Mouse (Mus musculus) T-helper 17 cell (primary cell): Measurements from ENCODE around the gene Ablim1.

ENCODE experiments used
- in situ Hi-C, 2 experiments: fragments of 300-600 bp; cut with MboI, MseI; formaldehyde crosslinking; loops; 1 replicate in 1 of 2; 2 replicates in 1 of 2; pipeline ENCODE4 v1.15.1; 2025; ENCODE audit warnings: high pct_unique_total_duplicates in 2 of 2

The Ablim1 gene

DNA sequence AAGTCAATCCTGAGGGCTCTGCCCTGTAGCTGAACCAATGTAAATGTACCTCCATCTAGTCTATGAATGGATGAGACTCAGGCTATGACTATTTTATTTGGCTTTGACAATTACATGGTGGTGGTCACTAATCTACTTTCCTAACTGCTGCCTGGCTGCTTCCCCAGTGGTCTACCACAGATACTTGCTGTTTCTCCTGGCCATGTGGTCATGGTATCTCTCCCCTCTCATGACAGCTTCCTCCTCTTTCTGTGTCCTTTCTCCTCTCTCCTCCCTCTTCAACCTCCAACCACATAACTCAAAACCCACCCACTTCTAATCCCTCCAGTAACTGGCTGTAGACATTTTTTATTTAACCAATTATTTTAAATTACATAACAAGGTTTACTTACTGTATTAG is 34.4 kb upstream of the Ablim1 start:
- in situ Hi-C loops, result no loop called here

DNA sequence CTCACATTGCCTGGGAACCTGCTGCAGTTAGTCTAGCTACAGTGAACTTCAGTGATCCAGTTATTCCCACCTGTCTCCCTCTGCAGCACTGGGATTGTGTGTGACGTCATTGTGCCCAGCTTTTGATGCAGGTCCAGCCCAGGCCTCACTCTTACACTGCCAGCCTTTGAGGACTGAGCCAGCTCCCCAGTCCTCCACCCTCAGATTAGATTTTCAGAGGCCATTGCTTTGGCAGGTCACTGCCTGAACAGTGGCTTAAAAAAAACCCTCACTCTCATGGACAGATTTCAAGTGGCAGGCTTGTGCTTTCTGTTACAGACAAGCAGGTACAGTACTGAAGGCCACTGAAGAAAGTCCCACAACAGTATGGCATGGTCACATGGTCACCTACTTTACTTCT is 30.0 kb upstream of the Ablim1 start:
- in situ Hi-C loops, result no loop called here

DNA sequence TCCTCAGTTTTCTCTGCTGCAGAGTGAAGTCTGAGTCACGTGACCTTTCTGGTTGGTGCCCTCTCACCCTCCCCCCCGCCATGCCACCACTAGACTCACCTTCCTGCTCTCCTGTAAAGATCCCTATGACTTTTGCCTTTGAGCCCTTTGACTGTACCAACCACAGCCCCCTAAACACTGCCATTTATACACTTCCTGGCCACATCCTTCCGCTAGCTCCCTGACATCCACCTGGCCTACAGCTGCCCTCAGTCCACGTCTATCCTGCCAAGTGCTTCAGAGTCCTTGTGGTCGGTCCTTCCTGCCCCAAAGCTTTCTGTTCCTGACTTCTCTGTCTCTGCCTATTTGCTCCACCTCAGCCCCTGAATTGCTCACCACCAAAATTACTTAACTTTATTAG is 29.1 kb upstream of the Ablim1 start:
- in situ Hi-C loops, result no loop called here

DNA sequence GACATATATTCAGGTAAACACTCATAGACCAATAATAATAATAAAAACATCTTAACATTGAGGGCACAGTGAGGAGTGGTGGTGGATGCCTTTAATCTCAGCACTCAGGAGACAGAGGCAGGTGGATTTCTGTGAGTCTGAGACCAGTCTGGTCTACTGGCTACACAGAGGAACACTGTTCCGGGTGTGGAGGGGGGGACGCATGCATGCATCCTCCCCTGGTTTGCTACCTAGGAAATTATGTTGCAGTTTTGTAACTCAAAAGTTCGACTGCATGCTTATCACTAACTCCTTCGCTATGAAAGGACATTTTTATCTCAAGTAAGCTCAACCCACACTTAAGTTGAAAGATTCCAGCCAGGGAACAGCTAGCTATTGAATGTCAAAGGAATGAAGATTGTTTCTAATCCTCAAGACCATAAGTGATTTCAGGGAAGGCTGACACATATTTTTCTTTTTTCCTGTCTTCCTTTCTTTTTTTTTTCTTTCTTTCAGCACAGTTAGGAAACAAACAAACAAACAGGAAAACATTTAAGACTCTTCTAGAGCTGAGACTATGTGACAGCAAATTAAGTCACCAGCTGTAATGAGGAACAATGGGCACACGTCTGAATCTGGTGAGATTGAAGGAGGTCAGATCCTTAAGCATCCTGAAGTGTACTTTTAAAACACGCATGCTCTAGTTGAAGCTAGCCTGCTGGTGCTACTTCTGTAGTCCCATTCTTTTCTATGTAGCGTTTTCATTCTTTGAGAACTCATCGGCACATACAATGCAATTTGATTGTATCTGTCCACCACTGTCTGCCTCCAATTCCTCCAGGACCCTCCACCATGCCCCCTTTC is 26.4 kb upstream of the Ablim1 start:
- in situ Hi-C loops, result no loop called here

DNA sequence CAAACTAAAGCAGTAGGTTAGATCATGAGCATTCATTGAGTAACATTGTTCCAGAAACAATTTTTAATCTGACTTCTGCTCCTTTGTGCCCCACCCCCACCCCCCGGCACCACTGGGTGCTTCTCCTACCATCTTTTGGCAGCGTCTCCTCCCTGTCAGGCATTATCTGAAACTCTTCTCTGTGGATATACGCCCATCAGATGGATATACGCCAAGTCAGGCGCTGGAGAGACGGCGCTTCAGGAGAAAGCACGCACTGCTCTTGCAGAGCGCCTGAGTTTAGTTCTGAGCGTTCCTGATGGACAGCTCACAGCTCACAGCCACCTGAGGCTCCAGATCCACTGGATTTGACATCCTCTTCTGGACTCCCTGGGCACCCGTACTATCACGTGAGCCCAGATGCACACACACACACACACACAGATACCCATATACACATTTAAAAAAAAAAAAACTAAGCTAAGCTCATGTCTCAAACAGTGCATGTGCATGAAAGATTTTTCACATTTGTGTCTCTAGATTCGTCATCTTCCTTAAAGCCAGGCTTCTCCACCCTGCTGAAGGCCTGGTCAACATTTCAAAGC is 24.7 kb upstream of the Ablim1 start:
- in situ Hi-C loops, result no loop called here

DNA sequence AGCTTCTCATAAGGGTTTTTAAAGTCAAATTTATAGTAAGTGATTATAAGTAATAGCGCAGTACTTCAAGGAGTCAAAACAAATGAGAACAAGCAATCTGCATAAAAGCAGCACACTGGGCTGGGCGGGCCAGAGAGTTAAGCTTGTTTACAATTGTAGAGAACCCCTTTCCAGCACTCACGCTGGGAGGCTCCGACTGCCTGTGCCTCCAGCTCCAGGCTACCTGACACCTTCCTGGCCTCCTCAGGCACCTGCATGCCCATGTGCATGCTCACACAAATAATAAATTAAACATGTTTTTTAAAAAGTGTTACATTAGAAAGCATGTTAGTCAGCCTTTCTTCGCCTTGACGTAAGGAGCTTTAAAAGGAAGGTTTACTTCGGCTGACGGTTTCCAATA is 20.4 kb upstream of the Ablim1 start:
- in situ Hi-C loops, result no loop called here

DNA sequence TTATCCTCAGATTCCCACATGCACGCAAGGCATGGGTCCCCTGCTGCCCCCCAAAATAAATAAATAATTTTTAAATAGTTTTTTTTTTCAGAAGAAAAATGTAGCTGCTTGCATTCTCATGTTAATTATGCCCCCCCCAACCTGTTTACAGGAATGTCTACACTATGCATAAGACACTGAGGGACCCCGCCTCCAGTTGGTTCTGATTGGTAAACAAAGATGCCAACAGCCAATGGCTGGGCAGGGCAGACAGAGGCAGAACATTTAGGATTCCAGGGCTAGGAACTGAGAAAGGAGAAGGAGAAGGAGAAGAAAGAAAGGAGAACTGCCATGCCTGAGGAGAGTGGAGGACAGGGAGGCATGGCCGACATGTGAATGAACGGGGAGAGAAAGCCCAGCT is 18.6 kb upstream of the Ablim1 start:
- in situ Hi-C loops, result no loop called here

DNA sequence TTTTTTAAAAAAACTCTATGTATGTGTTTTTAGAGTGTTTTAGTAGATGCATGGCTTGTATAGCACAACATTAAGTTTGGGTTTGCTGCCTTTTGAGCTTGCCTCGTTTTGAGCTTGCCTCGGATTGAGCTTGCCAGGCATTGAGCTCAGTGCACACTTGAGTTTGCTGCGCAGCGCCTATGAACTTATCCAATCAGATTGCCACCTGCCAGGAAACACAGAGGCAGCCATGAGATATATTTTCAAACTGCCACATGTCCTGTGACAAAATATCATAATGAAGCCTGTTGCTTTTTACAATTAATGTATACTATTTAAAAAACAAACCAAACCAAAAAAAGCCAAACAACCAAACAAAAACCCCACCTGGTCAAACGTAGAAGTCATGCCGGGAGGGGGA is 16.5 kb upstream of the Ablim1 start:
- in situ Hi-C loops, result no loop called here

DNA sequence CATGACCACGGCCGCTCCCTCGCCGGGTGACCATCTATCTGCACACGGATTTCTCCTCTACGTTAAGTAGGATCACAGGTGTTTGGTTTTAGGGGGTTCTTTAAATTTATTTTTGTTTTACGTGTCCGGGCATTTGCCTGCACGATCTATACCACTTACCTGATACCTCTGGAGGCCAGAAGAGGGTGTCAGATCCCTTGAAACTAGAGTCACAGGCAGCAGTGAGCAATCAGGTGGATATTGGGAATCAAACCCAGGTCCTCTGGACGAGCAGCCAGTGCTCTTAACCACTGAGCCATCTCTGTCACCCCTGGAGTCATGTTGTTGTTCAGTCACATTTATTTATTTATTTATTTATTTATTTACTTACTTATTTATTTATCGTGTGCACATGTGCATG is 15.6 kb upstream of the Ablim1 start:
- in situ Hi-C loops, result no loop called here

DNA sequence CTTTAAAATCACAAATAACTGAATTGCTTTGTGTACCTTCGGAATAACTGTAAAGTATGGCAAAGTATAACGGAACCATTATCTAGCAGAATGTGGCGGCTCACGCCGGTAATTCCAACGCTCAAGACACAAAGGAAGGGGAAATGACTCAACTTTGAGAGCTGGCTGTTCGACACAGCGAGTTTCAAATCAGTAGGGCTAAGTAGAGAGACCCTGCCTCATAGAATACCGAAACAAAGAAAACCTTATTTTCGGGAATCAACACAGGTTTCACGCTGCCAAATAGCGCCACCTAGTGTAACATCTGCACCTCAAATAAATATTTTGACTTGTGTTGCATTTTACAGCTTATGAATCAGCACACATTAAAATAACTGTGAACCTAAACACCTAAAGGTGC is 14.1 kb upstream of the Ablim1 start:
- in situ Hi-C loops, result loop anchor here in 1 of 2 experiments (10.0 kb wide), 1 partner anchor 264 kb away; no protein-coding TSS in a partner anchor

DNA sequence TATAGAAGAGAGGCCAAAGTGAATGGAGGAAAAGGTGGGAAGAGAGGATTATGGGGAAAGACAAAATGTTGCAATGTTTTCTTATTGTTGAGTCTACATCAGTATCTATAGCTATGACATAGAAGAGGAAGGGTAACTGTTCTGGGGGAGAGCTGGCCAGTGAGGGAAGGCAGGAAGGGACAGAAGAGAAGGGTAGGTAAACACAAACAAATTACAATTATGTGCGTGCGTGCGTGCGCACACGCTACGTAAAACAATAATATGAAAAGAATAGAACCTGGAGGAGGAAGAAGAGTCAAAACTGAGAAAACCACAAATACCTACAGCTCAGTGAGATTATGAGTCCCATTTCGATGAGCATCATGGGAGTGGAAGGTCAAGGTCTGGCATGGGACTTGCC is 13.6 kb upstream of the Ablim1 start:
- in situ Hi-C loops, result loop anchor here in 1 of 2 experiments (10.0 kb wide), 1 partner anchor 263 kb away; no protein-coding TSS in a partner anchor

DNA sequence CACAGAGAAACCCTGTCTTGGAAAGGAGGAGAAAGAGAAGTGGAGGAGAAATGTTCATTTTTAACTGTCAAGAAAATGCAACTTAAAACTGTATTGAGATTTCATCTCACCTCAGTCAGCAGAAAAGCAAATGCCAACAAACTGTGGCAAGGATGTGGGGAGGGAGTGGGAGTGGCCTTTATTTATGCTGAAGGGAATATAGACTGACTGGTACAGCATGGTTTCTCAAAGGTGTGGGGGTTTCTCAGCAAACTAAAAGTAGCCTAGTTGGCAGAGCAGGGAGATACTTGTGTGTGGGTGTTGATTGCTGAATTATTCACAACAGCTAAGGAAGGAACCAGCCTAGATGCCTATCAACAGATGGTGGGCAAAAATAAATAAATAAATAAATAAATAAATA is 13.0 kb upstream of the Ablim1 start:
- in situ Hi-C loops, result loop anchor here in 1 of 2 experiments (10.0 kb wide), 1 partner anchor 263 kb away; no protein-coding TSS in a partner anchor

DNA sequence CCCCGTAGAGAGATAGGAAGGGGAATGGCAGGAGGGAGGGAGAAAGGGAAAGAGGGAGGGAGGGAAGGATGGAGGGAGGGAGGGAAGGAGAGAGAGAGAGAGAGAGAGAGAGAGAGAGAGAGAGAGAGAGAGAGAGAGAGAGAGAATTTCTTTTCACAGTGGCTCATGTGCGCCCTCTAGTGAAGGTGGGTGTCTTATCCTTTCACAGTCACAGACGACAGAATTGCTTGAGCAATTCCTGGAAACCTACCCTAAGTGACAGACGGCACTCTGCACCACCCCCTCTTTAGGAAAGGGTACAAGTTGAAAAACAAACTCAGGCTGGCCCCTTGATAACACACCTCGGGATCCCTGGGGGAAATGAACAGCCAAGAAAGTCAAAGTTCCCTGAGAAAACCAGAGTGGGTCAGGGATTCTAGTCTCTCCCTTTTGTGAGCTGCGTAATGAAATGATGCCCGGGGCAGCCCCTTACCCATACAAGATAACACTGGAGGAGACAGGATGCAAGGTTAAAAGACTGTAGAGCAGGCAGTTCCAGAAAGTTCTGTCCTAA is 11.1 kb upstream of the Ablim1 start:
- in situ Hi-C loops, result loop anchor here in 1 of 2 experiments (10.0 kb wide), 1 partner anchor 261 kb away; no protein-coding TSS in a partner anchor

DNA sequence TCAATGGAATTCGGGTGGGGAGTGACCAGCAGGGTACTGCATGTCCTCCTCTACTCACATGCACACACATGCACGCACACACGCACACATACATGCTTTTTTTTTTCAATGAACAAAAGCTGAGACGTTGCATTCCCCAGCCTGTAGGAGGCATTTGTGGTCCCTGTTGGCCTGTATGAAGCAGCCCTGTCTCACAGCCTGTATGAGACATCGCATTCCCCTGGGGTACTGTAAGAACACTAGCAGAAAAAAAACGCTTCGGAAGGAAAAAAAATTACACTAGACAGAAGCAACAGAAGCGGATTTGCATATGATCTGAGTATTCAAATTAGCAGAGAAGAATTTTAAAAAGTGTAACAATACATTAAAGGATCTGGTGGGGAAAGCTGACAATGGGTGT is 8.4 kb upstream of the Ablim1 start:
- in situ Hi-C loops, result loop anchor here (5.0 to 25.0 kb wide), 3 partner anchors 161 to 411 kb away; no protein-coding TSS in a partner anchor

DNA sequence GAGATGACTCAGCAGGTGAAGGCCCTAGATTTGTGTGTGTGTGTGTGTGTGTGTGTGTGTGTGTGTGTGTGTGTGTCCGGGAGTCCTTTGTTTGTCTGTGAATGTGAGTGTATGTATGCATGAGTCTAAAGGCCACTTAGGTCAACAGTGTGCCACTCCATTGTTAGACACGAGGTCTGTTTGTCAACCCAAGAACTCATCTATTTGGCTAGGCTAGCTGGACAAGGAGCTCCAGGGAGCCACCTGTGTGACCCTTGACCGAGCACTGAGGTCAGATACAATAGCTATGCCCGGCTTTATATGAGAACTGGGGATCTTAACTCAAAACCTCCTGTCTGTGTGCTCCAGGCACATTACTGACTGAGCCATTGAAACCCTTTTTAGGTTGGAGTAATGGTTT is 7.8 kb upstream of the Ablim1 start:
- in situ Hi-C loops, result loop anchor here (5.0 to 25.0 kb wide), 3 partner anchors 160 to 410 kb away; no protein-coding TSS in a partner anchor

DNA sequence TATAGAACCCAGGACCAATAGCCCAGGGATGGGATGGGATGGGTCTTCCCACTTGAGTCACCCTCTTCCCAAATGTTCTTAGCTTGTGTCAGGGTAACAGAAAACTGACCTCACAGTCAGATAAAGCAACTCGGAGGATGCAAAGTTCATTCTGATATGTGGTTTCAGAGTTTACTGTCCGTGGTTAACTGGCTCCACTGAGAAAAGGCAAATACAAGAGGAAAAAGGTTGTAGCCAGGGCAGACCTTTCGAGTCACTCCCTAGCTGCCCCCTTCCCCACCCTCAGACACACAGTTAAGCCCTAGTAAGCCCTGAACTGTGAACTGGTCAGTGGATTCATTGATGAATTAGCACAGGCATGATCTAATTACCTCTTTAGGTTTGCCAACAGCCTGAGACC is 7.1 kb upstream of the Ablim1 start:
- in situ Hi-C loops, result loop anchor here (5.0 to 25.0 kb wide), 3 partner anchors 160 to 410 kb away; no protein-coding TSS in a partner anchor

DNA sequence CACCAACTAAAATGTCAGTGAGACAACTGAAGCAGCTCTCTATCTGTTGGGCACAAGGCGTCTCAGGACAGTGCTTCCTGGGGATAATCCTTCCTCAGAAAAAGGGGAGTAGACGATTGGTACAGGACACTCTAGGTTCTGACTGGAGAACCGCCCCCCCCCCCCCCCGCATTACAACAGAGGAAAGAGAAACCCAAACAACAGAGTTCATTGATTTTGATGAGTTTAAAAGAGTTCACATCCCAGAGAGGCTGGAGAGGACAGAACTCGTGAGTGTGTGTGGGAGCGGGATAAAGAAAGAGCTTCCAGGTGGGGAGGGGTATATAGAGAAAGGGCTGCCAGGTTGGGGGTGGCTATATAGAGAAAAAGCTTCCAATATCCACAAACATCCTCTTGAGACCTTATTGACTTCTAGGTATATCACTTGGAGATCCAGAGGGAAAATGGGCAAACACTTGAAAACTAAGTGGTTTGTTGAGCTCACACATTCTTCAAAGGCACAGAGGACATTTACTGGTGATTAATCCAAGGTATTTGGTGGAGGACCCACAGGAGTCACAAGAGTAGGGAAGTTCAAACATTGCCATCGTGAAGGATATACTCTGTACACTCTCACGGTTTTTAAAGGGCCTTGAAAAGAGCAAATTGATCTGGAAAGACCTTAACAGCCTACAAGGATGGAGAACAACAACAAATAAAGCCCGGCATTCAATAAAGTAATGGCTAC is 6.1 kb upstream of the Ablim1 start:
- in situ Hi-C loops, result loop anchor here (5.0 to 25.0 kb wide), 3 partner anchors 159 to 409 kb away; no protein-coding TSS in a partner anchor

DNA sequence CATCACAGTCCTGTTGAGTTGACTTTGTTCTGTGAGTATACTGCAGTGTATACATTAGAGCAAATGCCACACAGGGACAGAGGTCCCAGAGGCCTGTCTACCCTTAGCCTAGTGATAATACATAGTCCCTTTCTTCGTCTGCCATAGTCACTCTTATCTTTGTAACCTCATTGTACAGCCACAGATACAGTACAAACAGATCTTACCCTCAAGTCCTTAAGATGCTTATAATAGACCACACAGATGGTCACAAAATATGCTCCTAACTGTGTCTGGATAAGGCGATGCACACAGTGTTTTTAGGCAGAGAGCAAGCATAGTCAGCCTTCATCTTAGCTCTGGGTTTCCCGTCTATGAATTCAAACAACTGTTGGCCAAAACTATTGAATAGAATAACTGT is 1.9 kb upstream of the Ablim1 start:
- in situ Hi-C loops, result loop anchor here in 1 of 2 experiments (25.0 kb wide), 1 partner anchor 404 kb away; no protein-coding TSS in a partner anchor

DNA sequence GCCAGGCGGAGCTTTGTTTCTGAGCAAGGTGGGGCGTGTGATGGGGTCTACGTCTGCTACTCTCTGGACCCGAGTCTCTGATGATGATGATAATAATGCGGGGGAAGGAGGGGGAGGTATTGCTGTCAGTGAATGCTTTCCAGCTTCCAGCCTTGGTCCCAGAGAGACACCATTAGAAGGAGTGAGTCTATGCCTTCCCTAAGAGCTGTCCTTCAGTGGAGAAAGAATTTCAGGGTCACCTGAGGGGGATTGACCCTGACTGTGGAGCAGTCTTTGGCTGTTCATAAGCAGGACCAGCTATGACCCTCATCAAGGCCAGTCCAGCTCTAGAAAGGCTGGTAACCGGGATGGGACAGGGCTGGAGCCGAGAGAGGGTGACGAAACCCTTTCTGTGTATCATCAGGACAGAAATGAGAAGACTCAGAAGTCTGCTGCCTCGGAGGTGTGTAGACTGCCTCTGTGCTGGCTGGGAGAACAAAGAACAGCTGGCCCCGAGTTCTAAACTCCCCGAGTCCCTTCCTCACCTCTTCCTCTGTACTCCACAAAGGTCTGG is 370 bp upstream of the Ablim1 start:
- in situ Hi-C loops, result loop anchor here in 1 of 2 experiments (25.0 kb wide), 1 partner anchor 403 kb away; no protein-coding TSS in a partner anchor

DNA sequence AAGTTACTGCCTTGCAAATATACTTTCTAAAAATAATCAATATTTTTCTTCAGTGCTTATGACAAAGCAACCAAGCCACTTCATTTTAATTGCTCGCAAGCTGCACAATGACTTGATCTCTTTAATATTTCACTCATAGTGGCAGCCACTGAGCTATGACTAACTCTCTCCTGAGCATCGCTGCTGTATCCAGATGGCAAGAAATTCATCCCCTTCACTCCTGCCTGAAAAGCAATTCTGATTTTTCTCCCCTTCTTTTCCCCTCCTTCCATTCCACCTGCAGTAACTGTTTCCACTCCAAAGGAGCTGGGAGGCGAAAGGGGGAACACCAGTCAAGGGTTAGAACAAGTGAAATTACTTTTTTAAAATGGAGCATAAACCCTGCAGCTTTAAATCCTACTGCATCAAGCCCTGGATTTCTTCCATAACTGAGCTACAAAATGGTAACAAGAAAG is 801 bp downstream of the Ablim1 start:
- in situ Hi-C loops, result loop anchor here in 1 of 2 experiments (25.0 kb wide), 1 partner anchor 402 kb away; no protein-coding TSS in a partner anchor

DNA sequence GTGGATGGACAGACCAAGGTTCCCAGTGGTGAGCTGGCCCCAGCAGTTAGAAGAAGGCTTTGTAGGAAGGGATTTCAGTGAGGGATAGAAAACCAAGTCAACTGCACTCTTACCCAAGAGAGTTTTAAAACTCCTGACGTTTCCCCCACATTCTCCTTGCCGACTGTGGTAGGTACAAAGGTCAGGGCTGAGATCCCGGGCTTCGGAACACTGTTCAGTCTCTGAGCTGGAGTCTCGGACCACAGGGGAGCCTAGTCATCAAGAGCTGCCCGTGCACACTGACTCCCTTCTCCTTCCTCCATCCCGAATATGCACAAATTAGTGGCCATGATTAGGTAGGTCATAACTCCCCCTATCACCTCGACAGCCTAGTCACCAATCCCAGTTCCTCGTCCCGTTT is 1.5 kb downstream of the Ablim1 start:
- in situ Hi-C loops, result loop anchor here in 1 of 2 experiments (25.0 kb wide), 1 partner anchor 401 kb away; no protein-coding TSS in a partner anchor
